Mouse (Mus musculus): ENCODE data around the gene Lmod1.
A peak's percentile ranks its signal among the peaks of the same experiment; 100 is the strongest.

The Lmod1 gene

GRCm38 (mm10) chr1:135412130-135412529 is 87.5 kb downstream of the Lmod1 start:
- no peak for DNase-seq (ENCODE audit: low spot score in 2 of 2)

GRCm38 (mm10) chr1:135413996-135414395 is 89.4 kb downstream of the Lmod1 start:
- DNase-seq (ENCODE audit: low spot score in 2 of 2) = peak; percentile 36 to 51
